Mouse (Mus musculus): ENCODE results near the gene 1700001P01Rik. TPM values are rescaled to one million over a fixed set of nuclear protein-coding genes. Genes with fewer than 3 reads are reported as not detected.

The 1700001P01Rik gene
- total and polyA plus RNA-seq, 2 experiments from 2014 or later = not detected

GRCm38 (mm10) chr11:97808621-97809234 is 33.0 kb upstream of the 1700001P01Rik start:
- DNase-seq (ENCODE audit: low spot score) = no peak
- peaks cover 13% of the 10 kb centered on the region for H3K36me3 ChIP-seq (ENCODE audit: insufficient read depth, low read length)
- H3K9me3 ChIP-seq (ENCODE audit: low read length) = no peaks in the 10 kb centered on the region
- ATAC-seq (ENCODE audit: low FRiP score) = no peak
- no peak for TF ChIP-seq CTCF (IDR thresholded peaks at IDR 0.05)
- H3K27ac ChIP-seq (ENCODE audit: low read depth, low read length) = peak overlapping the region; percentile 26; the same call in 1 of the 2 replicates
- WGBS = 46% methylated on average over 5 of the region's 5 CpGs
- H3K27me3 ChIP-seq (ENCODE audit: insufficient read depth, low read length) = no peaks in the 10 kb centered on the region
- no peak overlapping the region for H3K4me2 ChIP-seq (ENCODE audit: low read depth, low read length, poor library complexity, severe bottlenecking)
- no peak overlapping the region for H3K9ac ChIP-seq (replicated peaks; ENCODE audit: low read length, poor library complexity, severe bottlenecking)
- H3K4me3 ChIP-seq (ENCODE audit: low read depth, low read length) = no peak overlapping the region
- peaks cover 49% of the 10 kb centered on the region for H3K4me1 ChIP-seq (ENCODE audit: insufficient read depth, low read length)

GRCm38 (mm10) chr11:97808093-97808492 is 32.4 kb upstream of the 1700001P01Rik start:
- Histone ChIP-seq H3K4me3 (ENCODE audit: low read depth, low read length) (no peak overlapping the region), H3K27ac (ENCODE audit: low read depth, low read length) (no peak overlapping the region), H3K9me3 (ENCODE audit: low read length) (no peaks in the 10 kb centered on the region), H3K36me3 (ENCODE audit: insufficient read depth, low read length) (peaks cover 13% of the 10 kb centered on the region), H3K4me1 (ENCODE audit: insufficient read depth, low read length) (peaks cover 42% of the 10 kb centered on the region), H3K4me2 (ENCODE audit: low read depth, low read length, poor library complexity, severe bottlenecking) (no peak overlapping the region), H3K27me3 (ENCODE audit: insufficient read depth, low read length) (no peaks in the 10 kb centered on the region), H3K9ac (replicated peaks; ENCODE audit: low read length, poor library complexity, severe bottlenecking) (no peak overlapping the region)
- no peak for DNase-seq (ENCODE audit: low spot score)
- no peak for ATAC-seq (ENCODE audit: low FRiP score)
- 60% methylated on average over 2 of the region's 2 CpGs for WGBS
- TF ChIP-seq CTCF (IDR thresholded peaks at IDR 0.05) = no peak

GRCm38 (mm10) chr11:97807626-97808025 is 31.9 kb upstream of the 1700001P01Rik start:
- H3K27ac ChIP-seq (ENCODE audit: low read depth, low read length) = no peak overlapping the region
- peaks cover 13% of the 10 kb centered on the region for H3K36me3 ChIP-seq (ENCODE audit: insufficient read depth, low read length)
- peaks cover 38% of the 10 kb centered on the region for H3K4me1 ChIP-seq (ENCODE audit: insufficient read depth, low read length)
- no peak overlapping the region for H3K4me3 ChIP-seq (ENCODE audit: low read depth, low read length)
- no peaks in the 10 kb centered on the region for H3K9me3 ChIP-seq (ENCODE audit: low read length)
- WGBS = 59% methylated on average over 6 of the region's 6 CpGs
- no peak for TF ChIP-seq CTCF (IDR thresholded peaks at IDR 0.05)
- ATAC-seq (ENCODE audit: low FRiP score) = no peak
- H3K9ac ChIP-seq (replicated peaks; ENCODE audit: low read length, poor library complexity, severe bottlenecking) = no peak overlapping the region
- no peak for DNase-seq (ENCODE audit: low spot score)
- H3K27me3 ChIP-seq (ENCODE audit: insufficient read depth, low read length) = no peaks in the 10 kb centered on the region
- H3K4me2 ChIP-seq (ENCODE audit: low read depth, low read length, poor library complexity, severe bottlenecking) = no peak overlapping the region

- TF ChIP-seq CTCF (IDR thresholded peaks at IDR 0.05) = no peak
- H3K9ac ChIP-seq (replicated peaks; ENCODE audit: low read length, poor library complexity, severe bottlenecking) = no peak overlapping the region; the same call in 1 of the 2 replicates
- no peaks in the 10 kb centered on the region for H3K9me3 ChIP-seq (ENCODE audit: low read length)
- 49% methylated on average over 7 of the region's 7 CpGs for WGBS
- DNase-seq (ENCODE audit: low spot score) (no peak), ATAC-seq (ENCODE audit: low FRiP score) (no peak)
- peaks cover 37% of the 10 kb centered on the region for H3K4me1 ChIP-seq (ENCODE audit: insufficient read depth, low read length)
- no peak overlapping the region for H3K4me2 ChIP-seq (ENCODE audit: low read depth, low read length, poor library complexity, severe bottlenecking)
- no peak overlapping the region for H3K4me3 ChIP-seq (ENCODE audit: low read depth, low read length)
- H3K27ac ChIP-seq (ENCODE audit: low read depth, low read length) = no peak overlapping the region
- H3K36me3 ChIP-seq (ENCODE audit: insufficient read depth, low read length) = peaks cover 13% of the 10 kb centered on the region
- H3K27me3 ChIP-seq (ENCODE audit: insufficient read depth, low read length) = no peaks in the 10 kb centered on the region
These were observed 30.9 kb upstream of the 1700001P01Rik start for GRCm38 (mm10) chr11:97806613-97806964.

- Histone ChIP-seq H3K4me1 (ENCODE audit: insufficient read depth, low read length) (peaks cover 31% of the 10 kb centered on the region), H3K4me2 (ENCODE audit: low read depth, low read length, poor library complexity, severe bottlenecking) (peak overlapping the region; percentile 27), H3K36me3 (ENCODE audit: insufficient read depth, low read length) (peaks cover 13% of the 10 kb centered on the region), H3K4me3 (ENCODE audit: low read depth, low read length) (no peak overlapping the region), H3K27ac (ENCODE audit: low read depth, low read length) (peak overlapping the region; percentile 69), H3K9ac (replicated peaks; ENCODE audit: low read length, poor library complexity, severe bottlenecking) (peak overlapping the region; percentile 36), H3K9me3 (ENCODE audit: low read length) (no peaks in the 10 kb centered on the region), H3K27me3 (ENCODE audit: insufficient read depth, low read length) (no peaks in the 10 kb centered on the region)
- 0 out of 2 replicates have a peak, but pooled peaks have one; percentile 48 for ATAC-seq (ENCODE audit: low FRiP score)
- no peak for DNase-seq (ENCODE audit: low spot score)
- TF ChIP-seq CTCF (IDR thresholded peaks at IDR 0.05) = no peak
- WGBS = 29% methylated on average over 15 of the region's 15 CpGs
These were observed 30.2 kb upstream of the 1700001P01Rik start for GRCm38 (mm10) chr11:97805662-97806612.
